Mouse (Mus musculus) CD8-positive naive resting alpha-beta T cell, adult 2 months (primary cell): Measurements from ENCODE around the gene Rab3b.
A peak's percentile ranks its signal among the peaks of the same experiment; 100 is the strongest.

Source experiments
- DNase-seq, 2 experiments: peaks; one replicate each; pipeline ENCODE4 v3.0.0; 2022; ENCODE audit warnings: low read depth in 2 of 2, low spot score in 2 of 2

Rab3b gene

DNA sequence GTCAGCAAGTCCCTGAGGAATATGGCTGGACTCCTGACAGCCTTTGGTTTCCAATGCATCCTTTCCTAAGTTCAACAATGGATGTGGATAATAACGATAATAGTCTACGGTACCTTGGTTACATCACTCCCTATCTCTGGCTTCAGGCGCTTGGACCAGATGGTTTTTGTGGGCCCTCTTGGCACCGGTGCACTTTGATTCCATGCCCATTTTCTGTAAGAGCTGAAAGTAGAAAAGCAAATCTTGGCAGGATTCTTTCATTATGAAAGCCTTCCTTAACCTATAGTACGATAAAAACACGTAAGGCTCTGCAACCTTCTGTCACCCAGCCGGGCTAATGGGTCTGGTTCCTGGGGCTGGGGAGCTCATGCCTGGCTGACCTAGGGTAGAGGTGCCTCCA lies 70.3 kb downstream of the Rab3b start:
- DNase-seq: no peak

DNA sequence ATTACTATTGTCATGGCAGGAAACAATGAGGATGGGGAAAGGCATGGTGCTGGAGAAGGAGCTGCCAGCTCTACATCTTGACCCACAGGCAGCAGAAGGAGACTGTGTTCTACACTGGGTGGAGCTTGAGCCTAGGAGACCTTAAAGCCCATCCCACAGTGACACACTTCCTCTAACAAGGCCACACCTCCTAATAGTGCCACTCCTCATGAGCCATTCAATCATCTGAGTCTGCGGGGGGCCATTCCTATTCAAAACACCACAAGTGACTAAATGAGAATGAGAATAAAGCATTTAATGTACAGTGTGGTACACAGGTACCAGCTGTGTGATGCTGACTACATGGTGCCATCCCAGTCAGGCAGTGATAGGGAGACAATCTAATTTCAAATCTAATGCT lies 71.3 kb downstream of the Rab3b start:
- no peak for DNase-seq

DNA sequence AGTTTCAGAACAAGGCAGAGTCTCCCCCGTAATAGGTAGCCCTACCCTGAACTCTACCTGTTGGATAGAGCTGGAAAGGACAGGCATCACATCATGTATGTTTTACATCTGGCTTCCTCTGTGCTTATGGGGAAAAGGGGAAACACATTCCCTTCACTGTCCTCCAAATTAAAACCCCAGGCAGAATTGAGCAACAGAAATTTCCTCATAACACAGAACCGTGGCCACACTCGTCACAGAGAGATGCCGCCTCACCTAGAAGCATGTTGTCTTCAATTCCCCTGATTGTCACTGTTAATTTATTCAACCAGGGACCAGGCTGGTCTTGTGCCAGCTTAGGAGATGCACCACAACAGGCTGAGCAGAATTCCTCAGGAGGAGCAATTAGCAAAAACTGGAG lies 72.8 kb downstream of the Rab3b start:
- no peak for DNase-seq

DNA sequence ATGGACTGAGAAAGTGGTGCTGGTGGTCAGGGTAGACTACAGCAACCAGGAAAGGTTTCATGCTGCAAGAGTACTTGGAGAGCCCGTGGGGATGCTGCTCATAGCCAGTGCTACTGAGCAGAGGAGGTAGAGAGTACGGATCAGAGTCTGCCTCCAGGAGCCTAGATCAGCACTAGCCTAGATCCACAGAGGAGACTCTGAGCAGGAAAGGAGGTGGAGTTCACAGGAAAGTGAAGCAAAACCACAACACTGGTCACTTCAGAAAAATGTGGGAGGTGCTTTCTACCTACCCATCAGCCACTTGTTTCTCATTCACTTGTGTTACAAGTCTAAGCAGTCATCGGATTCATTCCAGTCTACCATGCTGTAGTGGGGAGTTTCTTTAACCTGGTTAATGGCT lies 80.8 kb downstream of the Rab3b start:
- DNase-seq: no peak

DNA sequence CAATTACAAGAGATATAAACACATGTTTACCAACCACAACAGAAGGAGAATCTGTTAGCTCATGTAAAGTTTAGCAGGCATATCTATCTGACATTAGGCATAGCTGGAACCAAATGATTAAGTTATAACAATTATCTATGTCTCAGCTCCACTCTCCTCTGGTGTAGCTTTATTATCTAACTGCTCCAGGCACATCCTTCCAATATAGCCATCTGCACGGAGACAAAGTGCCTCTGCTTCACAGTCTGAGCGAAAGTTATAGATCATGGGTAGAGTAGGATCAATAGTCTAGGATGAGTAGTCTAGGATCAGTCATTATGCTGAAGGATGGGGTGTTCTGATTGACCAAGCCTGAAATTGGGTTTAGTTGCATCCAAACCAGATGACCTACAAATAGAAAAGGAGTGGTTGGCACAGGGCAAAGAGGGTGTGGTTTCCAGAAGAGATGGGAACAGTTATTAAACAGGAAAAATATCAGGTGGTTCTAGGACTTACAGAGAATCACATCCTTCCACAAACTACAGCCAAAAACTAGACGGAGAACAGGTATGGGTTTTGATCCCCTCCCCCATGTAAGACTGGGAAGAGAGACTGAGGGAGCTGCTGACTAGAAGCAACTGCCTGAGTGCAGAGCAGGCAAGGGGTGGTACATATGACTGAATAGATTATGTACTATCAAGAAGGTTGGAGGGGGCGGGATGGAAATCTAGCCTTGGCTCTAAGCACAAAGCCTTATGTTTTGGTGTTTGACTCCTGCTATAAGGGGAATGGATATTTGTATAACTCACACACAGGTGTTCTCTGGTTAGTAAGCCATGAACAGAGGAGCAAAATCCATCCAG lies 82.0 kb downstream of the Rab3b start:
- no peak for DNase-seq

DNA sequence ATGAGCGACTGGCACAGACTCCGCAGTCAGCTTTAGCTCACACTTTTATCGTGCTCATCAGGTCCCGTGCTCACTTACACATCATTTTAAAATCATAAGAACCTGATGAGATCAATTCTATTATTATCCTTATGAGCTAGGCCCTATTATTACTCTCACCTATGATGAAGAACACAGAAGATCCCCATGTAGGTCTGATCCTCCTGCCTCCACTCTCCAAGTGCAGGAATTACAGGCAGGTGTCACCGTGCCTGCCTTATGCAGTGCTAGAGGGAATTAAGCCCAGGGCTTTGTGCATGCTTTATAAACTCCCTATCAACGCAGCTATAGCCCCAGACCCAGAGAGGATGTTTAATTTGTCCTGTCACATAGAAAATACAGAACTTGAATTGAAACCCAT lies 84.2 kb downstream of the Rab3b start:
- no peak for DNase-seq

DNA sequence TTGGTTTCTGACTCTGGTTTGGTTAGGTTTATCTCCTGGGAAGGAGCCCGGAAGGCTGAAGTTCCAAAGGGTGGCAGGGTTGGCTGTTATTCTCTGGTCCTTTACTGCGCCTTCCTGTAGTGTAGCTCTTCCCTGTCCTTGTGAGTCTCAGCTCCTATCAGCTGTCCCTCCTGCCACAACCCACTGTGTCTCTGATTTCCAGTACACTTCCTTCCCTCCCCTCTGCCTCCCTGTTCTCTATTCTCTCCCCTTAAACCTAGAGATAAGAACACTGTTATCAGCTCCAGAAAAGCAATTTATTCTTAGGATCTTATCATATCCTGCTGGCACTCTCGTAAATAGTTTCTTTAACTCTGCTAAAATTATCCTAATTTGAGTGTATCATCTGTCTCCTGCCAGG lies 90.7 kb downstream of the Rab3b start:
- DNase-seq: no peak

DNA sequence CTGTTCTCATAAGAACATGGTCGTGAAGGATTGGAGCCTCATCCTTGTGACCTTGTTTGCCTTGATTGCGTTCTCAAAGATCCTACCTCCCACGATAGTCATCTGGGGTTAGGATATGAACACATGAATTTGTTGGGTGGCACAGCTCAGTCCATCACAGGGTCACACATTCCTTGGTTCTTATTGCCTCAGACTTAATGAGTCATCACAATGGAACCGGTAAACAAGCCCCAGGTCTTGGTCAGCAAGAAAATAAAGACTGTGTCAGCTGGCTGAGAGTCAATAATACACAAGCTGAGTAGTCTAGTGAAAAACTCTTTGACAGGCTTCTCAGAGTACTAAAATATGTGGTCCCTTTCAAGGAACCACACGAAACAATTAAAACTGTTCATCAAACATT lies 92.2 kb downstream of the Rab3b start:
- DNase-seq: no peak

DNA sequence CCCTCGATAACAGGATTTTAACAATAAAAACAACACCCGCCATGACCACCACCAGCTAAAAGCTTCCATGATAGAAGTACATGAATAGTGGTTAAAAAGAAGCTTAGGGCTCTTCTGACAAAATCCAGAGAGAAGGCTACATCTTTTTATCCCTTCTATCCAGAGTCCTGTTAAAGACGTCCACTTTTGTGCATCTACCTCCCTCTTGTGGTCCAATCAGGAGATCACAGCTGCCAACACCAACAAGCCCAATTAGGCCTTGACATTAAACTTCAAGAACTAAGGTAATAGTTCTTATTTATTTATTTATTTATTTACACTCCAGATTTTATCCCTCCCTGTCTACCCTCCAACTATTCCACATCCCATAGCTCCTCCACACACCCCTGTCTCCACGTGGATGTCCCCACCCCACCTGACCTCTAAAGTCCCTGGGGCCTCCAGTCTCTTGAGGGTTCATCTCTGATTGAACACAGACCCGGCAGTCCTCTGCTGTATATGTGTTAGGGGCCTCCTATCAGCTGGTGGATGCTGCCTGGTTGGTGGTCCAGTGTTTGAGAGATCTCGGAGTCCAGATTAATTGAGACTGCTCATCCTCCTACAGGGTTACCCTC lies 97.7 kb downstream of the Rab3b start:
- DNase-seq: no peak

DNA sequence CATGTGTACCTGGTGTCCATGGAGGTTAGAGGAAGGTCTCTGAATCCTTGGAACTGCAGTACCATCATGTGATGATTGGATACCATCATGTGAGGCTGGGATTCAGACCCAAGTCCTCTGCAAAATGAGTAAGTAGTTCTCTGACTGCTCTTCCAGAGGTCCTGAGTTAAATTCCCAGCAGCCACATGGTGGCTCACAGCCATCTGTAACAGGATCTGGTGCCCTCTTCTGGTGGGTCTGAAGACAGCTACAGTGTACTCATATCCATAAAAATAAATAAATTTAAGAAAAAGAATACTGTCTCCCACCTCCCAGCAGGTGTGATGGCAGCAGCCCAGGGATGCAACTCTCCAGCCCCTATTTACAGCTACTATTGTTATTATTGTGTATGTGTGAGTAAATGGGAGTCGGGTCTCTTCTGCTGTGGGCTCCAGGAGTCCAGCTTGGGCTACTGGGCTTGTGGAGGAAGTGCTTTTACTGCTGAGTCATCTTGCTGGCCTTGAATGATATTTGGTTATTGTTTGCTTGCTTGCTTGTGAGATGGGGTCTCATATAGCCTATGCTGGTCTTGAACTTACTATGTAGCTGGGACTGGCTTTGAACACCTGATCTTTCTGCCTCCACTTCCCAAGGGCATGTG lies 108.1 kb downstream of the Rab3b start:
- DNase-seq: no peak

DNA sequence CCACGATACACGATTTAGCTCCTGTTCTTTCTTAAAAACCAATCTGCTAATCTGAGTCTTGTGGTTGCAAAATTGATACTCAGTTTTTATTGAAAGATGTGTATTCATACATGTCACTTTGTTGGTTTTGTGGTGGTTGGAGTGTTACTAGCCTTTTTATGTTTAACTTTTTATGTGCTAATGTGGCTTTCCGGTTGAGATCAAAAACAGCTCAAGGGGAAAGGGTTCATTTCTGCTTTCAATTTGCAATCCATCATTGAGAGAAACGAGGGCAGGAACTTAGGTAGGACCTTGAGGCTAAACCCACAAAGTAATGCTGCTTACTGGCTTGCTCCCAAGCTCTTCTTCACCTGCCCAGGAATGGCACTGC lies 108.6 kb downstream of the Rab3b start:
- DNase-seq: peak; percentile 16 to 52

DNA sequence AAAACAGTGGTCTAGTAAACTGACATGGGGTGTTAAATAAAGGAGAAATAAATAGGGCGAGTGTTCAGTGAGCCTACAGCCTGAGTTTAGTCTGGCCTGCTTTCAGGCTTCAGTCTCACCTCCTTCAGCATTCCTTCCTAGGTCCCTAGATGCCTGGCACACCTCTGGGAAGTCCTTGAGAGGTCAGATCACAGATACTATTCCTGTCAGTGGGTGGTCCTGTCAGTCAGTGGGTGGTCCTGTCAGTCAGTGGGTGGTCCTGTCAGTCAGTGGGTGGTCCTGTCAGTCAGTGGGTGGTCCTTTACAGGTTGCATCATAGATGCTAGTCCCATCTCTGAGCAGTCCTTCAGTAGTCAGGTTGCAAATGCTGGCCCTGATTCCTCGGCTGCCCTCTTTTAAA lies 110.6 kb downstream of the Rab3b start:
- DNase-seq: no peak

DNA sequence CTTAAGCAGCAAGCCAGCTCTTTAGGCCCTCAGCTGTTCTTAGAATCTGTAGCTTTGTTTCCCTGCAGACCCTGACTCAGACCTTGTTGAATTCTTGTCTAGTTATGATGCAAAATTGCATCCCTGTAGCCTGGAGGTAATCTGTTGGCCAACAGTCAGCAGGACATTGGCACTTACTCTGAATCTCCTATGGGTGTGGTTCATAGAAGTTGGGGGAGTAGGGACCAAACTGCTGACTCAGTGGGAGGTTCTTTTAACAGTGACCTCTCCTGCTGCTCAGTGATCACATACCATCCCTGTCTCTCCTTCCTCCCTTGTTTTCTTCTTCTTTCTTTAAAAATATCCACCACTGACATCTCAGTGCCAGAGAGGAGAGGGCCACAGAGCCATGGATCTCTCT lies 111.2 kb downstream of the Rab3b start:
- DNase-seq: no peak

DNA sequence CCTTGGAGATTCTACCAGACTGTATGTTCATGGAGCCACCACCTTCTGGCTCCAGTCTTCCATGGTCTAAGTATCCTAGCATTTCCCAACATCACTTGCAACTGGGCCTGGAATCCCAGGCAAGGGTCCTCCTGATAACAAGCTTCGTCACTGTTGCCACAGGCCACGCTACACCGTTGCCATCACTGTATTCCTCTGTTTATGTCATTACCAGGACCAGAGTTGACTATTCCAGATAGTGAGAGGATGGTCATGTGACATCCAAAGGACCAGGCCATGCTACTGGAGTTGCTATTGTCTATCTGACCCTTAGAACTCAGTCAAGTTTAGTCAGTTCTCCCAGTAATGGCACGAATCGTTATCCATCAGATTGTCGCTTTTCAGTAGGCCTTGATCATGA lies 111.7 kb downstream of the Rab3b start:
- DNase-seq: no peak

DNA sequence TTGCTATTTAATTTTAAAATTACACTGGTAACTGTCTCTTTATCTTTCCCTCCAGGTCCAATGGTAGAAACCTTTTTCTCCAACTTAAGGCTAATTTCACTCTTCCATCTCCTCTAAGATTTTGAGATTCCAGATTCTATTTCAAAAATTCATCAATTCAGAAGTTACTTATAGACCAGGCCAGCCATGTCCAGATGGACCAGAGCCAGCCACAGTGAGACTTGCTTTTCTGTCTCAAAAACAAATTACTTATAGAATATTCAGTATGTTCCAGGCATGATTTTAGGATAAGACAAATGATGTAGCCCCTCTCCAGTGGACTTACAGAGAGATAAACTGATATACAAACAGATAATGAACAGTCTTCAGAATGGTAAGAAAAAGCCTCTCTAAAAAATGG lies 112.9 kb downstream of the Rab3b start:
- DNase-seq: no peak
